Mouse (Mus musculus): Measurements from ENCODE around the gene Nkd2.

- TF ChIP-seq CTCF (IDR thresholded peaks at IDR 0.05) (no peak), POLR2A (IDR thresholded peaks at IDR 0.05; ENCODE audit: insufficient read depth, low read depth, low read length) (no peak)
These were observed 38.6 kb upstream of the Nkd2 start for GRCm38 (mm10) chr13:73886066-73886465.
